Mouse (Mus musculus): Measurements from ENCODE around the gene Atrnl1. TPM values are rescaled to one million over a fixed set of nuclear protein-coding genes. Genes with fewer than 3 reads are reported as not detected.
"Not testable (repeated sequence)": the region's sequence is repeated elsewhere in the genome, so short reads cannot be mapped to it uniquely, and the experiment has no call there.

Atrnl1 gene
- total RNA-seq, 2 experiments from 2014 or later = 25.3 to 33.2 TPM

- no peak for DNase-seq
Observed at GRCm38 (mm10) chr19:58036166-58036565, 425.3 kb downstream of the Atrnl1 start.

- DNase-seq = no peak
Observed at GRCm38 (mm10) chr19:58043120-58043519, 432.3 kb downstream of the Atrnl1 start.

GRCm38 (mm10) chr19:58043550-58043949 is 432.7 kb downstream of the Atrnl1 start:
- no peak for DNase-seq

GRCm38 (mm10) chr19:58044816-58045215 is 434.0 kb downstream of the Atrnl1 start:
- DNase-seq = no peak

- DNase-seq = no peak
Observed at GRCm38 (mm10) chr19:58046656-58047055, 435.8 kb downstream of the Atrnl1 start.

- DNase-seq = not testable (repeated sequence)
Observed at GRCm38 (mm10) chr19:58050410-58050809, 439.6 kb downstream of the Atrnl1 start.

GRCm38 (mm10) chr19:58050986-58051385 is 440.2 kb downstream of the Atrnl1 start:
- no peak for DNase-seq

GRCm38 (mm10) chr19:58051905-58052304 is 441.1 kb downstream of the Atrnl1 start:
- no peak for DNase-seq

- DNase-seq = no peak
Observed at GRCm38 (mm10) chr19:58052444-58053135, 441.8 kb downstream of the Atrnl1 start.

- DNase-seq = no peak
Observed at GRCm38 (mm10) chr19:58059719-58060118, 448.9 kb downstream of the Atrnl1 start.

- no peak for DNase-seq
Observed at GRCm38 (mm10) chr19:58060199-58060853, 449.5 kb downstream of the Atrnl1 start.

GRCm38 (mm10) chr19:58060854-58061358 is 450.1 kb downstream of the Atrnl1 start:
- DNase-seq = no peak

- DNase-seq = no peak
Observed at GRCm38 (mm10) chr19:58061933-58062332, 451.1 kb downstream of the Atrnl1 start.

GRCm38 (mm10) chr19:58063541-58063940 is 452.7 kb downstream of the Atrnl1 start:
- no peak for DNase-seq

- DNase-seq = no peak
Observed at GRCm38 (mm10) chr19:58064116-58065000, 453.5 kb downstream of the Atrnl1 start.

GRCm38 (mm10) chr19:58065001-58065314 is 454.1 kb downstream of the Atrnl1 start:
- no peak for DNase-seq

GRCm38 (mm10) chr19:58065514-58065913 is 454.7 kb downstream of the Atrnl1 start:
- DNase-seq = no peak

GRCm38 (mm10) chr19:58068114-58068513 is 457.3 kb downstream of the Atrnl1 start:
- no peak for DNase-seq

GRCm38 (mm10) chr19:58068958-58069357 is 458.1 kb downstream of the Atrnl1 start:
- DNase-seq = no peak

GRCm38 (mm10) chr19:58072404-58072803 is 461.6 kb downstream of the Atrnl1 start:
- peak; percentile 12 for DNase-seq

- no peak for DNase-seq
Observed at GRCm38 (mm10) chr19:58072846-58073245, 462.0 kb downstream of the Atrnl1 start.

- no peak for DNase-seq
Observed at GRCm38 (mm10) chr19:58075252-58075651, 464.4 kb downstream of the Atrnl1 start.

GRCm38 (mm10) chr19:58076961-58077371 is 466.1 kb downstream of the Atrnl1 start:
- no peak for DNase-seq

Measured in adrenal gland, postnatal 10 days (tissue).